Mouse (Mus musculus) limb, embryonic 14.5 days (tissue): ENCODE measurements around the gene Shc3. TPM values are rescaled to one million over a fixed set of nuclear protein-coding genes. Genes with fewer than 3 reads are reported as not detected.

ENCODE experiments used
- ATAC-seq: fragments of 200-750 bp; cut with Nextera tagmentation; 2 replicates; pipeline ENCODE4 v1.8.0; 2017; ENCODE audit warnings: low read depth, moderate number of reproducible peaks, moderate TSS enrichment; ENCODE audit not compliant: low FRiP score
- DNase-seq: peaks from one replicate; pipeline ENCODE4 v3.0.0-alpha.2; 2015; ENCODE audit warnings: low spot score
- H3K27ac ChIP-seq: fragments of 300-500 bp; sonication (generic); replicated peaks from 2 replicates; pipeline ENCODE4 v1.5.1; 2014; ENCODE audit warnings: low read depth, mild to moderate bottlenecking, low read length, moderate library complexity, mixed read lengths
- H3K27me3 ChIP-seq: fragments of 300-500 bp; sonication (generic); 2 replicates; pipeline ENCODE4 v1.6.1; 2014; ENCODE audit warnings: low read length, mixed read lengths; ENCODE audit not compliant: control insufficient read depth, insufficient read depth
- H3K36me3 ChIP-seq: fragments of 300-500 bp; sonication (generic); 2 replicates; pipeline ENCODE4 v1.6.1; 2014; ENCODE audit warnings: mild to moderate bottlenecking, low read length, moderate library complexity, mixed read lengths; ENCODE audit not compliant: control insufficient read depth, insufficient read depth
- H3K4me1 ChIP-seq: fragments of 300-500 bp; sonication (generic); 2 replicates; pipeline ENCODE4 v1.6.1; 2014; ENCODE audit warnings: antibody characterized with exemption, low read length, mixed read lengths; ENCODE audit not compliant: control insufficient read depth, insufficient read depth
- H3K4me2 ChIP-seq: fragments of 300-500 bp; sonication (generic); replicated peaks from 2 replicates; pipeline ENCODE4 v1.6.1; 2014; ENCODE audit warnings: low read depth, mild to moderate bottlenecking, low read length, moderate library complexity; ENCODE audit not compliant: severe bottlenecking
- H3K4me3 ChIP-seq: fragments of 300-500 bp; sonication (generic); replicated peaks from 2 replicates; pipeline ENCODE4 v1.5.1; 2014; ENCODE audit warnings: low read length
- H3K9ac ChIP-seq: fragments of 300-500 bp; sonication (generic); 2 replicates; pipeline ENCODE4 v1.6.1; 2014; ENCODE audit warnings: mild to moderate bottlenecking, low read depth, low read length, moderate library complexity; ENCODE audit not compliant: severe bottlenecking
- H3K9me3 ChIP-seq: fragments of 300-500 bp; sonication (generic); 2 replicates; pipeline ENCODE4 v1.6.1; 2016; ENCODE audit warnings: low read length; ENCODE audit not compliant: control insufficient read depth
- POLR2A ChIP-seq: fragments of 200-500 bp; IDR thresholded peaks from 2 replicates; pipeline ENCODE4 v1.8.0; 2012; ENCODE audit warnings: inconsistent platforms, mild to moderate bottlenecking, moderate library complexity, borderline replicate concordance; ENCODE audit not compliant: insufficient read depth, insufficient read length; ENCODE audit errors: extremely low read depth
- WGBS: fragments of 180-500 bp; shearing (Covaris S2); extraction: QIAGEN DNeasy Blood & Tissue Kit; methylation state at CpG from one replicate; pipeline ENCODE4 v1.1.7; 2014; 5-methylcytosine and 5-hydroxymethylcytosine counted together
- polyA plus RNA-seq, 2 experiments: library from polyadenylated mRNA; depleted of rRNA in 1 of 2; stranded (reverse) in 1 of 2; unstranded in 1 of 2; fragments of >200 nt; fragmentation: Nextera tagmentation in 1 of 2; extraction: Ambion mirVana in 1 of 2; gene quantifications; 2 replicates each; pipeline versions ENCODE4 v1.2.1 to v1.2.3; 2012 to 2014

Gene Shc3
- polyA plus RNA-seq, 2 experiments, result 0.69 to 1.1 TPM

DNA sequence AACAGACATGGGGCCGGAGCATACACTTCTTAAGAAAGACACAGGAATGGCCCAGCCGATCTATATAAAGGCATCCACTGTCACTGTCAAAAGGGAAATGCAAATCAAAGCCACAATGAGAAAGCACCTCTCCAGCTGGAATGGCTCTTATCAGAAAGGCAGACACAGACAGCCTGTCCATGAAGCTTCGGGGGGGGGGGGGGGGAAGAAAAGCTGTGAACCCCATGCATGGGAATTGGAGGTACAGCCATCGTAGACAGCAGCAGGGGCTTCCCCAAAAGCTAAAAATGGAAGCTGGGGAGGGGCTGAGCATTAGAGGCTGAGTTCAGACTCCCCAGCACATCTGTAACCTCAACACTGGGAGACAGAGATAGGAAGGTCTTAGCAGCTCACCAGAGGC, 181.3 kb downstream of the Shc3 start:
- 60% methylated on average over 4 of the region's 4 CpGs for WGBS
- no peak overlapping the region for H3K27ac ChIP-seq
- no peaks in the 10 kb centered on the region for H3K36me3 ChIP-seq
- no peaks in the 10 kb centered on the region for H3K9me3 ChIP-seq
- TF ChIP-seq POLR2A, result no peak
- ATAC-seq (no peak), DNase-seq (no peak)
- H3K27me3 ChIP-seq, result no peaks in the 10 kb centered on the region
- H3K9ac ChIP-seq, result no peak overlapping the region
- no peak overlapping the region for H3K4me3 ChIP-seq
- no peak overlapping the region for H3K4me2 ChIP-seq
- H3K4me1 ChIP-seq, result peaks cover 4% of the 10 kb centered on the region; the same call in 1 of the 2 replicates

GRCm38 (mm10) chr13:51384899-51385298, 184.3 kb downstream of the Shc3 start:
- Histone ChIP-seq H3K4me1 (no peaks in the 10 kb centered on the region), H3K27ac (no peak overlapping the region), H3K4me3 (no peak overlapping the region), H3K9me3 (no peaks in the 10 kb centered on the region), H3K9ac (no peak overlapping the region), H3K36me3 (no peaks in the 10 kb centered on the region), H3K27me3 (no peaks in the 10 kb centered on the region), H3K4me2 (no peak overlapping the region)
- no peak for DNase-seq
- no peak for ATAC-seq
- WGBS, result 89% methylated on average over 2 of the region's 2 CpGs
- TF ChIP-seq POLR2A, result no peak

DNA sequence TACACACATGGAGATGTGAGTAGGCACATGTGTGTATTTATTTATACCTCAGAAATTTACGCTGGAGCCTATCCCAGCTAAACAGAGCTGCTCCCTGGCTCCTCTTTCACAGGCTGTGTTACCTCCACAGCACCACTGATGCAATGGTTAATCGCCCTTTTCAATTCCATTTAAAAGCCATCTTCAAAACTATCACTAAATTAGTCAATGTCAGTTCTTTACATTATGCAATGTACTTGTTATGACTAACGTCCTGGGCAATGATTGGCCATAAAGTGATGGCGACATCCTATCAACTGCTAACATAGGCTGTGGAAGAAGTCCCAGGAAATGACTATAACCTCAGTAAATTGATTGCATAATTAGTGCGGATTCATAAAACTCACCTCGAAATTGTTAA, 187.7 kb downstream of the Shc3 start:
- Histone ChIP-seq H3K9me3 (no peaks in the 10 kb centered on the region), H3K4me2 (no peak overlapping the region), H3K27me3 (no peaks in the 10 kb centered on the region), H3K4me3 (no peak overlapping the region), H3K4me1 (peaks cover 17% of the 10 kb centered on the region), H3K9ac (no peak overlapping the region), H3K27ac (no peak overlapping the region), H3K36me3 (no peaks in the 10 kb centered on the region)
- TF ChIP-seq POLR2A, result no peak
- DNase-seq (no peak), ATAC-seq (no peak)
- WGBS, result 78% methylated on average over 6 of the region's 6 CpGs

Other genes starting within 250 kb of the Shc3 start
- 74.0 and 96.9 TPM in 2 replicates for gene S1pr3, start 160.8 kb downstream of the Shc3 start, polyA plus RNA-seq (2012; rRNA removed)
- gene S1pr3, start 160.8 kb downstream of the Shc3 start, polyA plus RNA-seq (2014; fragmentation: Nextera tagmentation; extraction: Ambion mirVana), result 113 and 135 TPM in 2 replicates
- 160 and 167 TPM in 2 replicates for gene Cks2, start 75.8 kb upstream of the Shc3 start, polyA plus RNA-seq (2012; rRNA removed)
- gene Cks2, start 75.8 kb upstream of the Shc3 start, polyA plus RNA-seq (2014; fragmentation: Nextera tagmentation; extraction: Ambion mirVana), result 272 and 285 TPM in 2 replicates
- 32.8 and 34.5 TPM in 2 replicates for gene Secisbp2, start 82.3 kb upstream of the Shc3 start, polyA plus RNA-seq (2012; rRNA removed)
- 29.0 and 31.0 TPM in 2 replicates for gene Secisbp2, start 82.3 kb upstream of the Shc3 start, polyA plus RNA-seq (2014; fragmentation: Nextera tagmentation; extraction: Ambion mirVana)
- gene Sema4d, start 224.3 kb upstream of the Shc3 start, polyA plus RNA-seq (2012; rRNA removed), result 8.5 and 9.6 TPM in 2 replicates
- 6.8 and 8.0 TPM in 2 replicates for gene Sema4d, start 224.3 kb upstream of the Shc3 start, polyA plus RNA-seq (2014; fragmentation: Nextera tagmentation; extraction: Ambion mirVana)